Mouse (Mus musculus): ENCODE data around the gene S100a8.

S100a8 gene

GRCm38 (mm10) chr3:90668846-90669245 is at the start of gene S100a8:
Gene S100a8, plus strand, starts transcription at chr3:90668978.
- peak; percentile 71 to 82 for DNase-seq (ENCODE audit: low spot score in 2 of 2)

DNA sequence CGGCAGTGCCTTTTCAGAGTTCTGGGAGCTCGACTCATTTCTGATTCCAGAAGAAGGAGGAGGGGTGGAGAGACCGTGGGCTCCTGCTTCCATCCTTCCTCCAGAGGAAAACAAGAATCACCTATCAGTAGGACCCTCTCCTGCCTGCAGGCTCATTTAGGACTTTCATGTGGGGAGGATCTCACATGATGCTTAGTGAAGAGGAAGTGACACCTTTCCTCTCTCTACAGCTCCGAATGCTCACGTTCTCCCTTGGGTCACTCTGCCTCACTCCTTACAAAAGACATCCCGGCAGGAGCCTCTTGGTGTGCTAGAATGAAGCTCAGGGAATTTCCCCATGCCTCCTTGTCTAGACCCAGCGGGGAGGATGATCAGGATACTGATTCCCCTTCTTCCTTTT is 47.2 kb upstream of the S100a8 start:
- DNase-seq (ENCODE audit: low spot score in 2 of 2) = no peak

- no peak for DNase-seq (ENCODE audit: low spot score in 2 of 2)
Measured at GRCm38 (mm10) chr3:90623435-90624071, 45.2 kb upstream of the S100a8 start.

GRCm38 (mm10) chr3:90625496-90625895 is 43.3 kb upstream of the S100a8 start:
- no peak for DNase-seq (ENCODE audit: low spot score in 2 of 2)

GRCm38 (mm10) chr3:90626266-90627021 is 42.3 kb upstream of the S100a8 start:
- no peak for DNase-seq (ENCODE audit: low spot score in 2 of 2)

GRCm38 (mm10) chr3:90627366-90627765 is 41.4 kb upstream of the S100a8 start:
- no peak for DNase-seq (ENCODE audit: low spot score in 2 of 2)

- no peak for DNase-seq (ENCODE audit: low spot score in 2 of 2)
Measured at GRCm38 (mm10) chr3:90627807-90628206, 41.0 kb upstream of the S100a8 start.

DNA sequence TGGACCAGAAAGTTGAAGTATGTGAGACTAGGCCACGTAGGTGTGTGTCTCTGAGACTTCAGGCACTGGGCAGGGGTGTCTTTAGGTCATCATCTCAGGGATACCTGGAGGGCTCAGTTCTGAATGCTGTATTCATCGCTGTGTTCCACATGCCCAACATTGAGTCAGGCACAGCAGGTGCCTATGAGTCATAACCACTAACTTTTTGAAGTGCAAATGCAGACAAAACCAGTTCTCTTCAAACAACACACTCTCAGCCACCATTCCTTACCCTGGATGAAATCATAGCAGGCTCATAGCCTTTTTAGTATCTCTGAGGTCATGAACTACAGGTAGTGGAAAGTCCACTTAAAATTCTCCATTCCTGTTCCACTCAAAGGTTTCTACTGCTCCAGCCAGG is 39.5 kb upstream of the S100a8 start:
- DNase-seq (ENCODE audit: low spot score in 2 of 2) = no peak

- no peak for DNase-seq (ENCODE audit: low spot score in 2 of 2)
Measured at GRCm38 (mm10) chr3:90631984-90632383, 36.8 kb upstream of the S100a8 start.

DNA sequence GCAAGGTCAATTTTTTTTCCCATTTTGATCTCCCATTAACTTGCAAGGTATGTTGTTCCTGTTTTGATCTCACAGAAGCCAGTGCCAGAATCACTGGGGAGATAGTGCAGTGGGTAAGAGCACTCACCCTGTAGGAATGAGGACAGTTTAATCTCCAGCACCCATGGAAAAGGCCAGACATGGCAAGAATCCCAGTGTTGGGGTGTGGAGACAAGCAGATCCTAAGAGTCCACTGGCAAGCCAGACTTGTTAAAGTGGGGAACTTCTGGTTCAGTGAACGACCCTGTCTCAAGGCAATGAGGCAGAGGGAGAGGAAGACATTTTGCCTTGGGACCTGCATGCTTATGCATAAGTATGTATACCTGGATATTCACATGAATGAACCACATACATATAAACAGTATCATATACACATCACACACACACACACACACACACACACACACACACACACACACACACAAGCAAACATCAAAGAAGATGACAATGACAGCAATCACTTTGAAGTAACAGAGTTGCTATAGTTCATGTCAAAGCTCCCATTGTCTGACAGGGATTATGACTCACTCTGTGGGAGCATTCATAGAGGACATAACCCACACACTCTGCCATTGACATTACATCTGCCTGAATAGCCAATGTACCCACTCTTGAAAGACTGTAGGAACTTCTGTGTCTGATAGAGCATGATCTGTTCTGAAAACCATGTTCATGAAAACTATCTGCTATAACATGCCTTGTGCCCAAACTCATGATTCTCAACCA is 30.1 kb upstream of the S100a8 start:
- no peak for DNase-seq (ENCODE audit: low spot score in 2 of 2)

DNA sequence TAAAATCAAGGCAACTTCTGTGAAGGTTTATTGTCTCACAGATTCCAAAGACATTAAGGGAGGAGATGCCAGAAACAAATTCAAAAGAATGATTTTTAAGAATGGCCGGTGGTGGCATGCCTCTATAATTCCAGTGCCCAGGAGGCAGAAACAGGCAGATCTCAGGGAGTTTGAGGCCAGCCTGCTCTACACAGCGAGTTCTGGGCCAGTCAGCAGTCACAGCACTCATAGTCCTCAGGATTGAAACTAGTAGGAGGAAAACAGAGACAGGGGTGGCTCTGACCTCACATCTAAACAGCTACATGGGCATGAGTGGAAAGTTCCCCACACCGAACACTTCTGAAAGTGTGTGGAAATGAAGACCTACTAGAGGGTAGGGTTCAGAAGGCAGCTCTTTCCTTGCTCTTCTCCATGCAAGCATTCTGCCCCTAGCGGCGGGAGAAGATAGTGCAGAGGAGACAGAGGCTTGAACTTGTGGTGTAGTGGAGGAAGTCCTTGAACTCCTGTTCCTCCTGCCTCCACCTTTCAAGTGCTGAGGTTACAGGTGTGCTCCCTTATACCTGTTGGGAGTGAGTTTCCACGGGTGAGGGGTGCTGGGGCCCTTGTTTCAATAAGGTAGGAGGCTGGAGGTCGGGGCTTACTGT is 29.1 kb upstream of the S100a8 start:
- DNase-seq (ENCODE audit: low spot score in 2 of 2) = peak; percentile 51 to 81

DNA sequence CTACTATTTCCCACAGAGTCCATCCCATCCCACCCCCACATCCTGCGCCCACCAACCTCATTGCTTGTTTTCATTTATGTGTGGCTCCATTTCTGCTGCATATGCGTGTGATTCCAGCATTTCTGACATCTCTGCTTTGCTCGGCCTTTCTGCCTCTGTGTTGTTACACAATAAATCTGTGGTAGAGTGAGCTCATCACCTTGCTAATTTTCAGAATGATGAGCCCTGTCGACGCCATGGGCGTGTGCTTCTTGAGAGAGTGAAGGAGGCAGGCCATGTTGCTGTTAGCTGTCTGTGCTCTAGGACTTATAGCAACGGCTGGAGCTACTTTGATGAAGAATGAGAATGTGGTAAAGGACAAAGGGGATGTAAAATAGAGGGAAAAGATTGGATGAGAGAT is 27.8 kb upstream of the S100a8 start:
- DNase-seq (ENCODE audit: low spot score in 2 of 2) = no peak

- DNase-seq (ENCODE audit: low spot score in 2 of 2) = peak; percentile 46 to 82
Measured at GRCm38 (mm10) chr3:90644220-90644619, 24.6 kb upstream of the S100a8 start.

GRCm38 (mm10) chr3:90647291-90647690 is 21.5 kb upstream of the S100a8 start:
- no peak for DNase-seq (ENCODE audit: low spot score in 2 of 2)

DNA sequence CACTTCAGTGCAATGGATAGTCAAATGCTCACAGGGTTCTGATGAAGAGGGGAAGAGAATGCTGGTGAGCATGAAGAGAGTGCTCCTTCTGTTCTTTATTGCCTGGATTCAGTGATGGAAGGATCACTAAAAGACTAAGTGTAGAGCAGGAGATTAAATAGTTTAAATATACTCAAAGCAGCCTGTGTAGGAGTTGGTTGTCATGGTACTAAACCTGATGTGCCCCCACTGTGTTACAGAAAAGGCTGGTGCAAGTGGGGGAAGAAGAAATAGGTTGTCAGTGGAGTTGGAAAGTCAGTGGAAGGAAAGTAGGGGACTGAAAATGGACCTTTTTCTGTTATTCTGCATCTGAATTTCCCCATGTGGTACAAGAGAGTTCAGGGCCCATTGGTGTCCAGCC is 19.8 kb upstream of the S100a8 start:
- DNase-seq (ENCODE audit: low spot score in 2 of 2) = no peak

- DNase-seq (ENCODE audit: low spot score in 2 of 2) = no peak
Measured at GRCm38 (mm10) chr3:90649832-90650231, 18.9 kb upstream of the S100a8 start.

DNA sequence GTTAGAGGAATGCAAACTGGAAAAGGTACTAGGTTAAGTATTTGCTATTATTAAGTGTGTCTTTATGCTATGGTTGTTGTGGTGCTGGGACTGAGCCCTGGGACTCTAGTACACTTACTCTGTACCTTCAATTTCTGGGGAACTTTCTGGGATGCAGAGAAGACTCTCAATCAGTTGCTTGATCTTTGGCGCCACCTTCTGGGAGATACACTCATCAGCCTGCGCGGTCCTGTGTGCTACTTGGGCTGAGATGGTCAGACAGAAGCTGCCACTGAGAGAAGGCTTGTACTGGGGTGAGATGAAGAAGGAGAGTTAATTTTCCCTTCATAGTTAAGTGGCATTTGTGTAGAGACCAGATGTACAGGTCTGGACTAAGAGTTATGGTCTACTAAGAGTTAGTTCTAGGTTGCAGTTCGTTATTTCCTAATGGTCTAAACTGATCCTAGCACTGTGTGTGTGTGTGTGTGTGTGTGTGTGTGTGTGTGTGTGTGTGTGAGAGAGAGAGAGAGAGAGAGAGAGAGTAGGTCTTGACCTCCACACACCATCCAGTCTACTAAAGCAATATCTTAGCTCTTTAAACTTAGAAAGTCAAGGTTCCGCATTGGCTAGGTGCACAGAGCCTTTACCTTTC is 15.8 kb upstream of the S100a8 start:
- peak; percentile 34 to 79 for DNase-seq (ENCODE audit: low spot score in 2 of 2)

GRCm38 (mm10) chr3:90653717-90654116 is 15.1 kb upstream of the S100a8 start, which contains the start of gene S100a7a:
Gene S100a7a, plus strand, starts transcription at chr3:90654017.
- no peak for DNase-seq (ENCODE audit: low spot score in 2 of 2)

DNA sequence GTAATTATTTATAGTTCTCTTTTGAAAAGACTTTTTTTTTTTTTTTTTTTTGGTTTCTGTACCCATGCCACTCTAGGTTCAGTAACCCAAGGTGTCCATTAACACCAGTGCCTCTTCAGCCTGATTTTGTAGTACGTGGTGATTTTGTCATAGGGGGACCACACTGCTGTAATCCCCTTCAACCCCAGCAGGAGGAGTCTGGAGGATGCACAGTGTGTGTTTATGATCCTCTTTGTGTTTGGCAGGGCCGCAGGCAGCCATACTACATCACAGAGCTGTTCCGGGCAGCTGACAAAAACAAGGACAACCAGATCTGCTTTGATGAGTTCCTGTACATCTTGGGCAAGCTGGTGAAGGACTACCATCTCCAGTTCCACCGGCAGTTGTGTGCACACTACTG is 11.4 kb upstream of the S100a8 start:
- DNase-seq (ENCODE audit: low spot score in 2 of 2) = peak; percentile 24 to 67

- DNase-seq (ENCODE audit: low spot score in 2 of 2) = peak in 1 of 2 experiments; percentile 25
Measured at GRCm38 (mm10) chr3:90659364-90660044, 9.3 kb upstream of the S100a8 start.

DNA sequence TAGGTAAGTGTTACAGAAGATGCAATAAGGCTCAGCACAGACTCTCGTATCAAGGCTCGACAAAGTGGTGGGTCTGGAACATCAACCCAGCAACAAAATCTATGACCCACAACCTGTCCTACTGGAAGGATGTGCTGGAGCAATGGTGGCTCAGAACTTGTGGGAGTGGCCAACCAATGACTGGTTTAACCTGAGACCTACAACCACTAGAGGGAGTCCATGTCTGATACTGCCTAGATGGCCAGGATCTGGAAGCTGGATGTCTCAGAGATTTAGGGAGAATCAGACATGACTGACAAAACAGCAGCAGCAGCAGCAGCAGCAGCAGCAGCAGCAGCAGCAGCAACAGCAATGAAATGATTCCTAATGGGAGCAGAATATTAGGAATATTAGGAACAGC is 4.6 kb upstream of the S100a8 start:
- no peak for DNase-seq (ENCODE audit: low spot score in 2 of 2)
